Mouse (Mus musculus) heart, embryonic 13.5 days (tissue): Measurements from ENCODE around the gene Mbnl1. TPM values are rescaled to one million over a fixed set of nuclear protein-coding genes. Genes with fewer than 3 reads are reported as not detected.
A peak's percentile ranks its signal among the peaks of the same experiment; 100 is the strongest.

ENCODE experiments used
- ATAC-seq: fragments of 200-750 bp; cut with Nextera tagmentation; 2 replicates; pipeline ENCODE4 v1.8.0; 2017; ENCODE audit warnings: moderate TSS enrichment; ENCODE audit not compliant: insufficient number of reproducible peaks, low FRiP score, low TSS enrichment; ENCODE audit errors: extremely low read depth
- H3K27ac ChIP-seq: fragments of 300-500 bp; sonication (generic); replicated peaks from 2 replicates; pipeline ENCODE4 v1.5.1; 2015; ENCODE audit warnings: moderate library complexity, mild to moderate bottlenecking, inconsistent platforms
- H3K27me3 ChIP-seq: fragments of 300-500 bp; sonication (generic); replicated peaks from 2 replicates; pipeline ENCODE4 v1.6.1; 2015; ENCODE audit warnings: mild to moderate bottlenecking, inconsistent platforms
- H3K36me3 ChIP-seq: fragments of 300-500 bp; sonication (generic); 2 replicates; pipeline ENCODE4 v1.6.1; 2015; ENCODE audit warnings: mild to moderate bottlenecking, inconsistent platforms
- H3K4me1 ChIP-seq: fragments of 300-500 bp; sonication (generic); 2 replicates; pipeline ENCODE4 v1.6.1; 2015; ENCODE audit warnings: inconsistent platforms
- H3K4me2 ChIP-seq: fragments of 300-500 bp; sonication (generic); 2 replicates; pipeline ENCODE4 v1.6.1; 2015; ENCODE audit warnings: inconsistent platforms, mild to moderate bottlenecking, moderate library complexity
- H3K4me3 ChIP-seq: fragments of 300-500 bp; sonication (generic); 2 replicates; pipeline ENCODE4 v1.5.1; 2015; ENCODE audit warnings: moderate library complexity, mild to moderate bottlenecking, inconsistent platforms
- H3K9ac ChIP-seq: fragments of 300-500 bp; sonication (generic); 2 replicates; pipeline ENCODE4 v1.6.1; 2015; ENCODE audit warnings: inconsistent platforms, mild to moderate bottlenecking, moderate library complexity
- H3K9me3 ChIP-seq: fragments of 300-500 bp; sonication (generic); 2 replicates; pipeline ENCODE4 v1.6.1; 2016; ENCODE audit warnings: inconsistent platforms
- WGBS: fragments of 180-500 bp; shearing (Covaris S2); methylation state at CpG from one replicate; pipeline ENCODE4 v1.1.7; 2015; ENCODE audit warnings: mixed read lengths; 5-methylcytosine and 5-hydroxymethylcytosine counted together
- polyA plus RNA-seq: library from polyadenylated mRNA; unstranded; fragments of >200 nt; fragmentation: Nextera tagmentation; extraction: Ambion mirVana; gene quantifications from 2 replicates; pipeline ENCODE4 v1.2.1, GENCODE M21; 2015

The Mbnl1 gene
- polyA plus RNA-seq, 1 experiment from 2014 or later: 66.0 TPM

DNA sequence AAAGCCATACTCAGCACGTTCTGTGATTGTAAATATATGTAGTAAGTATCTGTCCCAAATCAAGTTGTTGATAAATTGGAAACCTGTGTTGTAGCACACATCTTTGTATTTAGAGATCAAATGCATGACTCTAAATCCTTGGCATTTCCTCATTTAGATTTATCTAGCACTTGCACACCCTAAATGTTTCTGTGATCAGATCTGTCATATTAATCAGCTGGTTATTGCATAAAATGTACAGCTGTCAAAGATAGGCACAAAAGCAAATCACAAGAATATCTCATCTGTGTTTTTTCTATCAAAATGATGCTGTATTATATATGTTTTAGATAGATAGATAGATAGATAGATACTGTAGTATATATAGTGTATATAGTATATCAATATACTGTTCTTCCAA, 98.9 kb downstream of the Mbnl1 start:
- Histone ChIP-seq H3K9ac (no peak overlapping the region), H3K4me3 (no peak overlapping the region), H3K4me1 (peaks cover 71% of the 10 kb centered on the region), H3K9me3 (no peaks in the 10 kb centered on the region), H3K27ac (0 out of 2 replicates have a peak overlapping the region, but pooled peaks have one; percentile 15), H3K4me2 (no peak overlapping the region), H3K36me3 (no peaks in the 10 kb centered on the region), H3K27me3 (no peaks in the 10 kb centered on the region)
- 81% methylated on average over 1 of the region's 1 CpGs for WGBS
- ATAC-seq: no peak

DNA sequence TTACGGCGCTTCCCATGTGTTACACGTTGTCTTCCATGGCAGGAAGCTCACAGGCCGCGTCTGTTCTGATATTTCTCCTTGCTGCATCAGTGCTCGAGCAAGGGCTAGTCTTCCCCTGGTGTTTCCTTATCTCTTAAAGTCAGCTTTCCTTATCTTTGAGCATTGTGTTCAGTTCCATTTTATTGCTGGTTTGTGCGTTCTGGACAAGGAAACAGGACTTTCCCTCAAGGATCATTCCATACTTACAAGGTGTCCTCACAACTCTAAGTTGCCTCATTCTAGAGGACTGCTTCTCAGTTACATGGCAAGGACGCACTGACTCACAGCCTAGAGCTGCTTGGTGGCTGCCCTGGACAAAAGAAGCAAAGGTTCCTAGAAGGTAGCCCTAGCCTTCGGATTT, 101.6 kb downstream of the Mbnl1 start:
- Histone ChIP-seq H3K27me3 (no peaks in the 10 kb centered on the region), H3K9me3 (no peaks in the 10 kb centered on the region), H3K27ac (peak overlapping the region; percentile 51; the same call in 1 of the 2 replicates), H3K4me3 (no peak overlapping the region), H3K4me1 (peaks cover 85% of the 10 kb centered on the region), H3K4me2 (no peak overlapping the region), H3K9ac (no peak overlapping the region), H3K36me3 (no peaks in the 10 kb centered on the region)
- 57% methylated on average over 9 of the region's 9 CpGs for WGBS
- ATAC-seq: peak; percentile 45; the same call in 1 of the 2 replicates

DNA sequence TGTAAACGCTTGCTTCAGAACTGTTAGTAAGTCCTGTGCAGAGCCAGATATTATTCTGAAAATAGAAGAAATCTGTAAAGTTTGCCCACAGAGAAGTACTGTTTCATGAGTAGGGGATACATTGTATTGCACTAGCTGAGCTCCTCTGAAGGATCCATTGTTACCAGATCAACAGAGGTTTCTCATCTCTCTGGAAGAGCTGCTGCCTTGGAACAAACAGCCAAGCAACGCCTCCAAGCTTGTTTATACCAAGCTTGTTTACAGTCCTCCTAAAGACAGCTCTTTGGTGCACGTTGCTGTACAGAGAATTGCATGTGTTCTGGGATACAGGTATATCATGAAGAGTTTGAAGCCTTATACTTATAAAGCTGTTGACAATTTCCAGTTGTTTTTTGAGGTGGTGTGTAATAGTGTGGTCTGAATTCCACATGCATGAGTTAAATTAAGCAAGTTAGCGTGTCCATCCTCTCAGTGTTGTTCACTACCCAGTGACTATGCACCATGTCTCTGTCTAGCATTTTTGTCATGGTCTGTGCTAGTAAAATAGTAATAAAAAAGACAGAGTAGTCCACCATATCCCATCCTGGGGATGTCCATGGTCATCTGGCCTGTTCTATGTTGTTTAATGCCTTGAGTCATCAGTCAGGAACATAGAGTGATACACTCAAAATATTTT, 102.4 kb downstream of the Mbnl1 start:
- Histone ChIP-seq H3K27ac (peak overlapping the region; percentile 51), H3K27me3 (no peaks in the 10 kb centered on the region), H3K4me3 (no peak overlapping the region), H3K9ac (no peak overlapping the region), H3K9me3 (no peaks in the 10 kb centered on the region), H3K36me3 (no peaks in the 10 kb centered on the region), H3K4me2 (0 out of 2 replicates have a peak overlapping the region, but pooled peaks have one; percentile 1), H3K4me1 (peaks cover 85% of the 10 kb centered on the region)
- WGBS: 74% methylated on average over 4 of the region's 4 CpGs
- ATAC-seq: no peak

DNA sequence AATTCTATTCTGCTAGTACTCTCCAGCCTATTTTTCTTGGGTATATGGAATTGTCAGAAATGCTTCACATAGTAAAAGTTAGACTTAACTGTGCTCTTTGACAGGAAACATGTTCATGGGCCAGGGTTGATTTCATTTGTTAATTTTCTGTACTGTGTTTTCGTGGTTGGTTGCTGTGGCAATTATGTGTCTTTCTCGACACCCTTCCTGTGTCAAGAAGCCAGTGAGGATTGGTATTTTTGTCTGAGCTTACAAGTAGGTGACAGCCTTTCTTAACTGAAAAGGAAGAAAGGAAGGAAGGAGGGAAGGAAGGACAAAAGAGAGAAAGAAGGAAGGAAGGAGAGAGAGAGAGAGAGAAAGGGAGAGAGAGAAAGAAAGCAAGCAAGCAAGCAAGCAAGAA, 103.3 kb downstream of the Mbnl1 start:
- Histone ChIP-seq H3K27ac (peak overlapping the region; percentile 78), H3K36me3 (no peaks in the 10 kb centered on the region), H3K4me2 (peak overlapping the region; percentile 62), H3K9ac (peak overlapping the region; percentile 51), H3K9me3 (no peaks in the 10 kb centered on the region), H3K27me3 (no peaks in the 10 kb centered on the region), H3K4me1 (peaks cover 87% of the 10 kb centered on the region), H3K4me3 (peak overlapping the region; percentile 29; the same call in 1 of the 2 replicates)
- ATAC-seq: no peak
- WGBS: 21% methylated on average over 2 of the region's 2 CpGs

DNA sequence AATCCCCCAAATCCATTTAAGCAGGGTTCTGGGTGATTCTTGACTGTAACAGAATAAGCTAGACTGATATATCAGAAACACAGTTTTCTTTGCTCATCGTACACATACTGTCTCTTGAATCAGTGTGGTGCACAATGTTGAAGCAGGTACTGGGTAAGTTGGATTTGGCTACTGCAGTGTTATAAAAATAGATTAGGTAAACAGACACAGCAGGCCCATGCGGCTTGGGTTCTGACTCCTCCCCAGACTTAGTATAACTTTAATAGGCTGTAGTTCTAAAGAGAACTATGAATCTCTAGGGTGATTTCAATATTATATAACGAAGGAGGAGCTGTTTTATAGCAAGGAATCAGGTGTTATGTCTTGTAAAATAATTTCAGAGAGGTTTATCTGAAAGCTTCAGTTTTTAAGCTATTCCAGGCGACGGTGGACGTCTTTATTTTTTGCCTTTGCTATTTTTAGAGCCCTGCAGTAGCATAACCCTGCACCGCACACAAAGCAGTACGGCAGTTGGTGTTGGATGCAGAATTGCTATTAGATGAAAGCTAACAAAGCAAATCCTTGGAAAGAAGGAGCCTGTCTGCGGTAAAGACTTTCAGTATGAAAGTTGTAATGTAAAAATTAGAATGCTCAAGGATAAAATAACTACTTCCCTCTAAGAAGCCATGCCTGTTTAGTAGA, 103.9 kb downstream of the Mbnl1 start:
- Histone ChIP-seq H3K27me3 (no peaks in the 10 kb centered on the region), H3K4me1 (peaks cover 84% of the 10 kb centered on the region), H3K4me2 (peak overlapping the region; percentile 62), H3K4me3 (peak overlapping the region; percentile 29), H3K9ac (peak overlapping the region; percentile 51), H3K27ac (peak overlapping the region; percentile 78), H3K9me3 (no peaks in the 10 kb centered on the region), H3K36me3 (no peaks in the 10 kb centered on the region)
- no peak for ATAC-seq
- 23% methylated on average over 9 of the region's 9 CpGs for WGBS

DNA sequence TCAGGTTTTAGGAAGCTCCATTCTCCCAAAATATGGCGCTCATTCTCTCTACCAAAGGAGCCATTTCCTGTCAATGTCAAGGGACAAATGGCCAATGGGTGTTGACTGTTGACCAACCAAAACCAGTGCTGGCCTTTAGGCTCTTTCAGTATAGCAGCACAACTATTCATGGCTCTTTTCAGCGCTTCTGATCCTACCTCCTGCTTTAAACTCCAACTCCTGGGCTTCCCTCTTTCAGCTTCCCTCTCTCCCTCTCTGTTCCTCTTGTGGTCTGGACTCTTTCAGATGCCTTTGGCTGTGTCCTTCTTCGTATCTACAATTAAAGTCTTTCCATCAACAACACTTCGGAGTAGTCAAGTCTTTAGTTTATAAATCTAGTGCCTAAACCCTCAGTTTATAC, 107.2 kb downstream of the Mbnl1 start:
- Histone ChIP-seq H3K4me2 (no peak overlapping the region), H3K9me3 (no peaks in the 10 kb centered on the region), H3K27me3 (no peaks in the 10 kb centered on the region), H3K4me3 (no peak overlapping the region), H3K27ac (no peak overlapping the region; the same call in 1 of the 2 replicates), H3K36me3 (no peaks in the 10 kb centered on the region), H3K4me1 (peaks cover 74% of the 10 kb centered on the region), H3K9ac (no peak overlapping the region; the same call in 1 of the 2 replicates)
- no peak for ATAC-seq
- WGBS: 87% methylated on average over 4 of the region's 4 CpGs

DNA sequence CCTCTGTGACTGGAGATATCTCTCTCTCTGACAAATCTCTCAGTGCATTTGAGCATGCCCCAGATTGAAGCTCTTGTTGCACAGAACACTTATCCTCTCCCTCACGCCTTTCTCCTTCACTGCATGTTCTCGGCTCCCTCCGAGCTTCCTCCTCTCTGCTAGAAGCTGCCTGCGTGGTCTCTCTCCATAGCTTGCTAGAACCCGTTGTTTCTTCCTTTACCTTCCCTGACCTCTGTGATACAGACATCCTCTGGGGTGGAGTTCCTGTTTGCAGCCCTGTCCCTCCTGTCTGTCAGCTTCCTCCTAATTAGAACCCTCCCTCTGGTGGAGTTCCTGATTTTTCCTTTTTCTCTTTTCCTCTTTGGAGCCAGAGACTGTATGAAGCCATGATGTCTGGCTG, 108.1 kb downstream of the Mbnl1 start:
- Histone ChIP-seq H3K27me3 (no peaks in the 10 kb centered on the region), H3K27ac (peak overlapping the region; percentile 66), H3K9ac (peak overlapping the region; percentile 50; the same call in 1 of the 2 replicates), H3K4me3 (no peak overlapping the region), H3K9me3 (no peaks in the 10 kb centered on the region), H3K4me1 (peaks cover 66% of the 10 kb centered on the region), H3K4me2 (peak overlapping the region; percentile 34), H3K36me3 (no peaks in the 10 kb centered on the region)
- 27% methylated on average over 5 of the region's 5 CpGs for WGBS
- no peak; the same call in 1 of the 2 replicates for ATAC-seq

DNA sequence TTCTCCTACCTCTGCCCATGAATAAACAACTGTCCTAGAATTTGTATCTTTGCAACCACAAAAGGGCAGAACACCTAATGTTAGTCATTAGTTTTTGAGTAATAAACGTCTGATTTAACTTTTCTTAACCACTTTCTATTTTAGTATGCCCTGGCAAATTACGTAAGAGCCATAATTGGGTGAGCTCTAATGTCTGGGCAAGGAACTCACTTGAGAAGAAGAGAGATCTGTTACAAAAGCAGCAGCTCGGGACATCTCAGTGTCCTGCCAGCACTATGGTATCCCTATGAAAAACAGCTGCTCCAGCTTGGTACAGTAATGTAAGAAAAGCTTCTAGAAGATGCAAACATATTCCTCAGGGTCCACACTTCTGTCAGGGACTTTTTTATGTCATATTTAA, 109.5 kb downstream of the Mbnl1 start:
- H3K4me3 ChIP-seq: no peak overlapping the region
- 59% methylated on average over 3 of the region's 3 CpGs for WGBS
- H3K4me2 ChIP-seq: no peak overlapping the region
- no peak overlapping the region for H3K9ac ChIP-seq
- no peak overlapping the region for H3K27ac ChIP-seq
- ATAC-seq: no peak
- H3K36me3 ChIP-seq: no peaks in the 10 kb centered on the region
- H3K4me1 ChIP-seq: peaks cover 61% of the 10 kb centered on the region
- H3K9me3 ChIP-seq: no peaks in the 10 kb centered on the region
- no peaks in the 10 kb centered on the region for H3K27me3 ChIP-seq

DNA sequence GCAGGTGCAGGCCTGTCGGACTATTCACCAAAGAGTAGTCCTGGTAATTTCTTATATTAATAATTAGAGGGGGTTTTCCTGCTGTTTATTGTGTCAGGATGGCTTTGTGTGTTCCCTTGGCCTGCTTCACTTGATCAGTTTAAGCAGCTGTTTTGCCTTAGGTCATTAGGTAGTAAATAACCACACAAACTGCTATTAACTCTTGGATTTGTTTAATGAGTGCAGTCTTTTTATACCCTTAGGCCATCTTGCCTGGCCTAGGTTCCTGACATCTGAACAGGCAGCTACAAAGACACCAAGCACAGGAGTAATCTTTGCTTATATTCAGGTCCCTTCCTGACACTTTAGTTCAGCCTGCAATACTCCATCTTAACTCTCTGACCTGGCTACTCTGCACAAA, 110.0 kb downstream of the Mbnl1 start:
- Histone ChIP-seq H3K4me1 (peaks cover 59% of the 10 kb centered on the region), H3K4me3 (no peak overlapping the region), H3K27ac (no peak overlapping the region), H3K4me2 (no peak overlapping the region), H3K9ac (0 out of 2 replicates have a peak overlapping the region, but pooled peaks have one; percentile 33), H3K27me3 (no peaks in the 10 kb centered on the region), H3K9me3 (no peaks in the 10 kb centered on the region), H3K36me3 (no peaks in the 10 kb centered on the region)
- ATAC-seq: no peak
- WGBS: 87% methylated on average over 1 of the region's 1 CpGs

DNA sequence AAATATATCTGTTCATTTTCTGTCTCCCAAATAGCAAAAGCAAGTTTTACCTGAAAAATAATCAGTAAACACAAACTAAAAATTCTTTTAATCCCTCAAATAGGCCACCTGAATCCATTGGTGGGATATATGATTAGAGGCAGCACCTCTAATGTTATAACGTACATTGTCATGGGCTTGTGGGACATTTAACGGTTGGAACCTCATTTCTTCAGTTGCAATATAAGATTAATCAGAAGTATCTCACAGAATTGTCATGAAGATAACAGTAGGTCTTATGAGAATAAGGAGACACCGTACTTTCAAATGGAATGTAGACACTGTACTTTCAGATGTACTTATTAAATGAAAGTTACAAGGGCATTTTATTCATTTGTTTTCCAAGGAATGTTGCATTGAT, 112.1 kb downstream of the Mbnl1 start:
- ATAC-seq: no peak
- 89% methylated on average over 3 of the region's 3 CpGs for WGBS

DNA sequence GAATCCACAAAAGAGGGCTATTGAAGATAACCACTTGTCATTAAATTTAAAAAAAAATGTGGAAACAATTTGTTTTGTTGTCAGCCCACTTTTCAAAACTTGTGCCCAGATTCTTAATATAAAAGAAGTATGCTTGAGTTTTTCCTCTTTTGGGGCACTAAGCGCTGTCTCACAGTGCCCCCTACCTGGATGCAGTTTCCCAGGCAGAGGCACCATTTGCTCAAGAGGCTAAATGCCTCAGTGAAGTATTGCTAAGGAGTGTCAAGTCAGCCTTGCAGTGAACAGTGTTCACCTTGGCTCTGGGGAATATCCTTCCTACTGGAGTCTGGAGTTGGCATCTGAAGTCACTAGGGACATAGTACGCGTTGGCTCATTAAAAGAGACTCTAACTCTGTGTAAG, 113.4 kb downstream of the Mbnl1 start:
- H3K4me2 ChIP-seq: no peak overlapping the region
- WGBS: 84% methylated on average over 3 of the region's 3 CpGs
- no peak overlapping the region for H3K27ac ChIP-seq
- no peaks in the 10 kb centered on the region for H3K36me3 ChIP-seq
- no peak overlapping the region for H3K4me3 ChIP-seq
- ATAC-seq: no peak
- no peak overlapping the region for H3K9ac ChIP-seq
- no peaks in the 10 kb centered on the region for H3K9me3 ChIP-seq
- H3K27me3 ChIP-seq: no peaks in the 10 kb centered on the region
- peaks cover 47% of the 10 kb centered on the region for H3K4me1 ChIP-seq

More for the DNA sequence above, 112.1 kb downstream of the Mbnl1 start:
- Histone ChIP-seq H3K27me3 (no peaks in the 10 kb centered on the region), H3K9me3 (no peaks in the 10 kb centered on the region), H3K4me3 (no peak overlapping the region), H3K36me3 (no peaks in the 10 kb centered on the region), H3K27ac (no peak overlapping the region), H3K4me2 (no peak overlapping the region), H3K4me1 (peaks cover 54% of the 10 kb centered on the region), H3K9ac (no peak overlapping the region)
